Mouse (Mus musculus): ENCODE results near the gene Mgrn1.

DNA sequence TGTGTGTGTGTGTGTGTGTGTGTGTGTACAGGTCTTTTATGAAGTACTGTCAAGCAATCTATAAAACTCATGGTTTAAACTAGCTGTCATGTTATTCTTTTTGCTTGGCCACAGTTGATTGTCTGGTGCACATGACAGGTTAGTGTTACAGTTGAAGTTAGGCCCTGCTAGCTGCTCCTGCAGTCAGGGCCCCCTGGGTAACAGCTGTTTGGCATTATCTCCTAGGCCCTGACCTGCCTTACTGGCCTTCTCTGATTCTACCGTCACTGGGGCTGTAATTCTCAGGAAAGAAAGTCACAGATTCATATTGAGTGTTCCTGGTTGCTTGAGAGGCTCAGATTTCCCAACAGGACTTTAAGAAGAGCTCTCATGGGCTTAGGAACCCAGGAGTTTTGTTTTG lies 19.5 kb downstream of the Mgrn1 start:
- TF ChIP-seq CTCF (IDR thresholded peaks at IDR 0.05) (no peak), EP300 (IDR thresholded peaks at IDR 0.05) (no peak)
